11 mouse cellular contexts compared by ENCODE assay signal in the genomic region with DNA sequence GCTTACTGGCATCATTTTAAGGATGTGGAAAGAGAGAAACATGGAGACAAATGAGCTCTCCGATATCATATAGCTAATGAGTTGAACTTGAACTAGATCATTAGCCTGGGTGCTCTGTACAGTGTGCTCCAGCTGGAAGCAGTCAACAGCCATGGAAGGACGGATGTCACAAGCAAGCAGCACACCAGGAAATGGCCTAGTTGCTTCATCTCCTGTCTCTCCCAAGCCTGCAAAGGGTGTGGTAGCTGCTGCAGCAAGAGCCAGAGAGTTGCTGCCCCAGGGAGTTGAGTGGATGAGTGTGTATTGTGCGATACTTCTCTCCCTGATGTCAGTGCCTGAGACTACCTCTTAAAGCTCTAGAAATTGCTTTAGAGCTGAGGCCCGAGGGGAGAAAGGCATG.
DNase-seq lines count a peak whose midpoint lies in the region; ATAC-seq and TF ChIP-seq lines count a peak whose summit lies in the region.
"Had no signal": no experiment of that assay in that cellular context is flagged by ENCODE, and none has a peak within 500 bp of the region (broad histone marks: within the 10 kb centered on the region; RNA-seq: fewer than 3 reads in every experiment).

No protein-coding gene starts in this region.

- peaks cover 6% of the 10 kb centered on the region for H3K4me1 ChIP-seq in bone marrow, adult 2 months (ENCODE audit: control insufficient read depth, insufficient read depth, low read length)
- peaks cover 14% of the 10 kb centered on the region; the same call in 1 of the 2 replicates for H3K4me1 ChIP-seq in lung, postnatal 0 days (ENCODE audit: insufficient read depth, low read depth, low read length)
- peaks cover 21% of the 10 kb centered on the region for H3K4me1 ChIP-seq in midbrain, embryonic 10.5 days
- H3K4me1 ChIP-seq in midbrain, embryonic 13.5 days (replicated peaks), result peaks cover 16% of the 10 kb centered on the region

- no peak for TF ChIP-seq CTCF in bone marrow, adult 2 months (IDR thresholded peaks at IDR 0.05; ENCODE audit: control insufficient read depth, insufficient read depth, low read length)
- peak; percentile 13; the same call in 1 of the 2 replicates for TF ChIP-seq CTCF in lung, postnatal 0 days (IDR thresholded peaks at IDR 0.05)

- H3K9ac ChIP-seq in lung, postnatal 0 days (replicated peaks; ENCODE audit: low read depth), result no peak overlapping the region
- no peak overlapping the region for H3K9ac ChIP-seq in midbrain, embryonic 13.5 days (replicated peaks)
- H3K9ac ChIP-seq: embryonic facial prominence, embryonic 12.5 days had no signal

- H3K4me3 ChIP-seq in bone marrow, adult 2 months (replicated peaks; ENCODE audit: control insufficient read depth, low read depth, low read length), result no peak overlapping the region
- H3K4me3 ChIP-seq in lung, postnatal 0 days (ENCODE audit: low read depth, low read length), result no peak overlapping the region
- H3K4me3 ChIP-seq in midbrain, embryonic 10.5 days, result no peak overlapping the region
- no peak overlapping the region for H3K4me3 ChIP-seq in midbrain, embryonic 13.5 days (replicated peaks)
- H3K4me3 ChIP-seq: embryonic facial prominence, embryonic 12.5 days; layer of hippocampus, adult 2 months had no signal

- H3K4me2 ChIP-seq in lung, postnatal 0 days (replicated peaks; ENCODE audit: low read depth, low read length), result no peak overlapping the region
- no peak overlapping the region for H3K4me2 ChIP-seq in midbrain, embryonic 13.5 days (replicated peaks)
- H3K4me2 ChIP-seq: embryonic facial prominence, embryonic 12.5 days had no signal

- 0 out of 2 replicates have a peak overlapping the region, but pooled peaks have one; percentile 19 for H3K27ac ChIP-seq in bone marrow, adult 2 months (ENCODE audit: control insufficient read depth, insufficient read depth, low read depth, low read length, poor library complexity)
- peak overlapping the region; percentile 11; the same call in 1 of the 2 replicates for H3K27ac ChIP-seq in lung, postnatal 0 days (ENCODE audit: low read length)
- no peak overlapping the region for H3K27ac ChIP-seq in midbrain, embryonic 10.5 days (replicated peaks)
- H3K27ac ChIP-seq in midbrain, embryonic 13.5 days, result no peak overlapping the region
- H3K27ac ChIP-seq: embryonic facial prominence, embryonic 12.5 days; layer of hippocampus, adult 2 months had no signal

- TF ChIP-seq POLR2A in bone marrow, adult 2 months (IDR thresholded peaks at IDR 0.05; ENCODE audit: borderline replicate concordance, control insufficient read depth, low read depth, low read length), result no peak

- WGBS in bone marrow, adult 2 months, result 37% methylated on average over 4 of the region's 4 CpGs
- 17% methylated on average over 4 of the region's 4 CpGs for WGBS in lung, postnatal 0 days
- 87% methylated on average over 4 of the region's 4 CpGs for WGBS in midbrain, embryonic 10.5 days
- WGBS in midbrain, embryonic 13.5 days, result 86% methylated on average over 4 of the region's 4 CpGs

- no peaks in the 10 kb centered on the region for H3K27me3 ChIP-seq in lung, postnatal 0 days (replicated peaks; ENCODE audit: insufficient read depth, low read length)
- H3K27me3 ChIP-seq in midbrain, embryonic 10.5 days (ENCODE audit: low read depth, poor library complexity, severe bottlenecking), result no peaks in the 10 kb centered on the region
- H3K27me3 ChIP-seq in midbrain, embryonic 13.5 days, result no peaks in the 10 kb centered on the region
- H3K27me3 ChIP-seq: embryonic facial prominence, embryonic 12.5 days had no signal

- H3K9me3 ChIP-seq in lung, postnatal 0 days (ENCODE audit: low read length), result no peaks in the 10 kb centered on the region
- no peaks in the 10 kb centered on the region for H3K9me3 ChIP-seq in midbrain, embryonic 10.5 days (replicated peaks)
- no peaks in the 10 kb centered on the region for H3K9me3 ChIP-seq in midbrain, embryonic 13.5 days
- H3K9me3 ChIP-seq: embryonic facial prominence, embryonic 12.5 days had no signal

- peak; percentile 77 for DNase-seq in gastrocnemius, adult 18-20 months (ENCODE audit: low spot score)
- DNase-seq in gastrocnemius, postnatal 10 days, result no peak
- peak; percentile 69 for DNase-seq in heart, postnatal 25 days (ENCODE audit: low spot score)
- peak; percentile 94 for DNase-seq in lung, postnatal 0 days (ENCODE audit: low spot score)
- no peak for DNase-seq in left cerebral cortex, postnatal 36 days (ENCODE audit: low spot score in 2 of 2)
- no peak for DNase-seq in midbrain, embryonic 10.5 days (ENCODE audit: low spot score)
- DNase-seq: cerebellum, adult 11 months had no signal

- intact Hi-C loops in heart, postnatal 25 days (cut with DNase I), result loop anchor here (10.0 kb wide), 1 partner anchor 45 kb away; no protein-coding TSS in a partner anchor
- intact Hi-C loops in left cerebral cortex, postnatal 36 days (cut with DNase I), result no loop called here

- no peaks in the 10 kb centered on the region for H3K36me3 ChIP-seq in lung, postnatal 0 days (ENCODE audit: insufficient read depth, low read length)
- peaks cover 5% of the 10 kb centered on the region; the same call in 1 of the 2 replicates for H3K36me3 ChIP-seq in midbrain, embryonic 10.5 days
- no peaks in the 10 kb centered on the region for H3K36me3 ChIP-seq in midbrain, embryonic 13.5 days

- ATAC-seq in lung, postnatal 0 days, result peak; percentile 95
- no peak for ATAC-seq in midbrain, embryonic 13.5 days

- TF ChIP-seq EP300 in lung, postnatal 0 days (IDR thresholded peaks at IDR 0.05), result peak; percentile 73

Comparison
In these comparisons a context has a peak if more than half of its experiments do, and no peak if none do; other contexts are left out.
1. DNase-seq: peak in gastrocnemius, adult 18-20 months (single experiment), heart, postnatal 25 days (single experiment) and lung, postnatal 0 days (single experiment); none in gastrocnemius, postnatal 10 days (single experiment), left cerebral cortex, postnatal 36 days (0 of 2) and midbrain, embryonic 10.5 days (single experiment).
2. H3K27ac ChIP-seq: peak in bone marrow, adult 2 months (single experiment) and lung, postnatal 0 days (single experiment); none in midbrain, embryonic 10.5 days (single experiment) and midbrain, embryonic 13.5 days (single experiment).